Mouse (Mus musculus): ENCODE measurements around the gene Gnb1.

Gnb1 gene

GRCm38 (mm10) chr4:155606825-155607224 is 115.7 kb downstream of the Gnb1 start:
- intact Hi-C loops (cut with DNase I) = no loop called here

Measured in adrenal gland (tissue).